Mouse (Mus musculus) left cerebral cortex, adult 9 months (tissue): ENCODE measurements around the gene Coa6.

Source experiments
- DNase-seq, 2 experiments: peaks; one replicate each; pipeline ENCODE4 v3.0.0; 2022; ENCODE audit warnings: low spot score in 2 of 2

Gene Coa6

DNA sequence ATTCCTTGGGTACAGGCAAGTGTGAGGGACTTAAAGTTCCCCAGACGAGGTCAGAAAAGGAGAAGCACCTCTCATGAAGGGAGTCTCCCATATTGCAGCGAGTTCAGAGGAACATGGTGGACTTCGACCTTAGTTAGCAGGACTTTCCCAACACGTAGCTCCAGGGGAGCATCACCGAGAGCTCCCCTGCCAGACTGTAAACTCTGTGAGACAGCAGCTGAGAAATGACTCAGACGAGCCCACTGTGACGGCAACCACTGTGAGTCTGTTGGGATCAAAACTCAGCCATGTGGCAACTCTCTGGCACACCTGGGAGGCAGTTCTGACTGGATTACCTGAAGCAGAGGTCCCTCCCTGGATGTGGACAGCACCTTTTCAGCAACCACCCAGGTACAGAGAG, 41.8 kb downstream of the Coa6 start:
- DNase-seq = no peak

DNA sequence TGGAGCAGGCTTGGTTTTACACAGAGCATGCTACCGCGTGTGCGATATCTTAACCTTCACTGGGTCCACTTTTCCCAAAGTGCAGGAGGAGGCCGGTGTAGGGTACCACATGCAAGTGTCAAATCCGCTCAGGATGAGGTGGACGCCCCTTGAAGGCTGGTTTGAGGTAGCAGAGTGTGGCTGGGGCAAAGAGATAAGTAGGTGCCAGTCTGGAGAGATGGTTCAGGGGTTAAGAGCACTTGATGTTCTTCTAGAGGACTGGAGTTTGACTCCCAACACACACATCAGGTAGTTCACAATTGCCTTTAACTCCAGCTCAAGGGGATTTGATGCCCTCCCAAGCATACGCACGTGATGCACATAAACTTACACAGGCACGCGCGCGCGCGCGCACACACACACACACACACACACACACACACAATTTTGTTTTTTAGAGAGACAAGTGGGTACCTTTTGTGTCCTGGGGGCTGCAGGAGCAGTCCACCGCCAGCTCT, 51.5 kb downstream of the Coa6 start:
- no peak for DNase-seq

GRCm38 (mm10) chr8:126474299-126475187, 52.2 kb downstream of the Coa6 start, which contains the start of gene Tarbp1:
Gene Tarbp1, minus strand, starts transcription at chr8:126475065.
- peak; percentile 75 to 84 for DNase-seq
